Mouse (Mus musculus): ENCODE results near the gene Rpl22.

Gene Rpl22

DNA sequence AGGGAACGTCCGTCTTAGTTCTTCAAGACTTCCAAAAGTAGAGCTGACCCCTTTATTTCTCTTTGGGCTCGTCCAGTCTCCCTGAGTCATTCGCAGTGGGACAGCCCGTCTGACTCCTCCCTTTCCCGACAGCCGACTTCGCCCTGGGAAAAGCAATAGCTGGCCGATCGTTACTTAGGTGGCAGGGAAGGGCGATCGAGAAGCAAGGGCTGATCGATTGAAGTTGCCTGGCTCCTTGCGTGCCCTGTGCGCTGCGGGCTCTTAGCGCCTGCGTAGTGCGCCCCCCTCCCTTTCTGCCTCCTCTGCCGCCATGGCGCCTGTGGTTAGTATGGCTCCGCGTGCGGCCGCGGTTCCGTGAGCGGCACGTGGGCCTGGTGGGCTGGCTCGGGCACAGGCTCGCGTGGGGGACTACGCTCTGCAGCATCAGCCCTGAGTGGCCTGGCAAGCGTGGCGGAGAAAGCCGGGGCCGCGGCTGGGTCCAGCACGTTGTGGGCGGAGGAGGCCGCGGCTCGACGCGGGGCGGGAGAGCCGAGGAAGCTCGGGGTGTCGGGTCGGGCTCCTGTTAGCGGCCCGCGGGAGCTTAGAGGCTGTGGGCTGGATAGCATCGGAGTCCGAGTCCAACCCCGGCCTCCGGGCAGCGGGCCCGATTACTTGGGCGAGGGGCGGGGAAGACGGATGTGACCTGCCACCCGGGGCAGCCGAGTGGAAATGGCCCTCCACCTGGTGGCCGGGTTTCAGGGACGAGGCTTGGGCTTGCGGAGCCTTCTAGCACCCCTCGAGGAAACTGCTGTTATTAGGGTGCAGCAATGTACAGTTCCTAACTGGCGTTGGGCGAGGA lies at the start of gene Rpl22:
Gene Rpl22, plus strand, starts transcription at position 169 of the 838 bp plus-strand sequence.
- DNase-seq, result peak; percentile 91

DNA sequence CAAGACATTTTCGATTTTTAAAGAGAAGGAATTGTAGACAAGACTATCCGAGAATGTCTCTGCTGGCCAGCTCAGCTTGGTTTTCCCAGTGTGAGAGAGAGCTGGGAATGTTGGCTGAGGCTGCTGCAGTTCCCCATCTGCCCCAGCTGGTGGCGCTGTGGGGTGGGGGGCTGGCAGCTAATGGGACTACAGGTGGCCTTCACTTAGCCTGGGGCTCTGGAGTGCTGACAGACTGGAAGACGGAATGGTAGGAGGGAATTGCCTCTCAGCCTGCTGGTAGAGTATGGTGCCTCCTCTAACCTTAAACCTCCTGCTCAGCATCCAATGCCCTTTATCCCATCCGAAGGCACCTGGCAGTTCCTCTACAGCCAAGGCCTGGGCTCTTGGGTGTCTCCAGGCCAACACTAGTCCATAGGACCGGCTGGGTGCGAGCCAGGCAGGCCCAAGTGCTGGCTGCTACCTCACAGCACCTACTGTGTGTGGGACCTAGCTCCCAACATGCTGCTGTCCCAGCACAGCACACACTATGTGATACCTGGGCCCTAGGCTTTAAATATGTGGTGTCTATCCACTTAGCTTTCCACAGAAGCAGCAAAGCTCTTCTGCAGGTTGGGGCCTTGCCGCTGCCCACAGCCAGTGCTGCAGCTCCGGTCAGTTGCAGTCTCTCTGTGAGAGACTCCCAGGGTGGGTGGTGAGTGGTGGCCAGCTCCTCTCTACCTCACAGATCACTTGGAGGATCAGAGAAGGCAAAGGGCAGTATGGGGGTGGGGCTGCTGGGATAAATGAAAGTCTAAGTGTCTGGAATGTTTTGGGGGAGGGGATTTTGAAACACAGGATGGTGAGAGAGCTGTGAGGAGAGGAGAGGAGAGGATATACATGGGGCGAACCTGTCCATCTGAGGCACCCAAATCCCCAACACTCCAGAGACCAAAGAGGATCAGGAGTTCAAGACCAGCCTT lies 48.9 kb upstream of the Rpl22 start:
- no peak for DNase-seq

- no peak for DNase-seq
Observed at GRCm38 (mm10) chr4:152277916-152278315, 47.6 kb upstream of the Rpl22 start.

GRCm38 (mm10) chr4:152278986-152279385 lies 46.6 kb upstream of the Rpl22 start:
- DNase-seq, result no peak

- no peak for DNase-seq
Observed at GRCm38 (mm10) chr4:152281601-152282000, 43.9 kb upstream of the Rpl22 start.

DNA sequence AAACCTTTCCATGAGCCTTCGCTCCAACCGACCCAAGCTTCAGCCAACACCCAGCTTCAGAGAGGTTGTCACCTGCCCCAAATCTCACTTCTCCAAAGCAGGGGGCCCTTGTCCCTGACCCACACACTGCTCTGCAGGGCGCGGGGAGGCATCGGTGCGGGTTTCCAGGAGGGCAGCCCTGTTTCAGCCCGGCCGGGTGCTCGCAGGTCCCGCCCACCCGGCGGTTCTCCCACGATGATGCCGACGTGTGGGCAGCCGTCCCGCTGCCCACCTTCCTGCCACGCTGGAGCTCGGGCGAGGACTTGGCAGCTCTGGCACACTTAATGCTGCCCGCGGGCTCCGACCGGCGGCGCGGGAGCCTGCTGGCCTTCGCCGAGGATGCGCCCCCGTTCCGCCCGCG lies 42.8 kb upstream of the Rpl22 start:
- no peak for DNase-seq

GRCm38 (mm10) chr4:152283186-152283950 lies 42.2 kb upstream of the Rpl22 start:
- DNase-seq, result peak; percentile 89

DNA sequence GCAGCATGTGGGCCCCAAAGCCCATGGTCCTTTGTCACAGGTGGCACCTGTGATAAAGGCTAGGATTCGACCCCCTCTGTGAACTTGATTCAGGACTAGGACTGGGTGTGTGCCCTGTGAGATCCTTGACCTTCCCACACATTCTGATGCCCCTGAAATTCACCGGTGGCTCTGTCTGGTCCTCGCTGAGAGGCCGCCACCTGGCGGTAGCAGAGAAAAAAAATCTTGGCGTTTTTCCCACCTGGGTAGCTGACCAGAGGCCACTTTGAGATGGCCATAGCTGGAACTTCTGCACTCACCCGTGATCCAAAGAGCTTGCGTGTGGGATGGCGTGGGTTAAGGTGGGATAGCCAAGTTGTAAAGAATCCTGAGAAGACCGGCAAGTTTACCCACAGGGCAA lies 40.0 kb upstream of the Rpl22 start:
- DNase-seq, result peak; percentile 64

- DNase-seq, result no peak
Observed at GRCm38 (mm10) chr4:152286183-152286582, 39.4 kb upstream of the Rpl22 start.

DNA sequence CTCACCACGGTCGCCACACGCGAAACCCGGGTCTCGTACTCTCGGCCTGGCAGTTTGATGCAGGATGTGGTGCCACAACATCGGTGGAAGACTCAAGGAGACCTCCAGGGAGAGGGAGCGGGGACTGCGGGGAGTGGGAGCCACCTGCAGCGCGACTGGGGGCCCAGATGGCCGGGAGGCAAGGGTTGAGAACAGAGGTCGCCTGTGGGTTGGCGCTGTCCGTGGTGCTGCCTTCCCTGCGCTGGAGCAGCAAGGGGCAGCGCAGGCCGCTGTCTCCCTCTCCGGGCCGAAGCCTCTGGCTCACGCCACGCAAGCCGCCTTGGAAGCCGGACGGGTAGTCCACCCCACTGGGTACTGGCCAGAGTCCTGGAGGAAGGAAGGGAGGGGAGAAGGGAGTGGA lies 38.7 kb upstream of the Rpl22 start:
- DNase-seq, result peak; percentile 79

DNA sequence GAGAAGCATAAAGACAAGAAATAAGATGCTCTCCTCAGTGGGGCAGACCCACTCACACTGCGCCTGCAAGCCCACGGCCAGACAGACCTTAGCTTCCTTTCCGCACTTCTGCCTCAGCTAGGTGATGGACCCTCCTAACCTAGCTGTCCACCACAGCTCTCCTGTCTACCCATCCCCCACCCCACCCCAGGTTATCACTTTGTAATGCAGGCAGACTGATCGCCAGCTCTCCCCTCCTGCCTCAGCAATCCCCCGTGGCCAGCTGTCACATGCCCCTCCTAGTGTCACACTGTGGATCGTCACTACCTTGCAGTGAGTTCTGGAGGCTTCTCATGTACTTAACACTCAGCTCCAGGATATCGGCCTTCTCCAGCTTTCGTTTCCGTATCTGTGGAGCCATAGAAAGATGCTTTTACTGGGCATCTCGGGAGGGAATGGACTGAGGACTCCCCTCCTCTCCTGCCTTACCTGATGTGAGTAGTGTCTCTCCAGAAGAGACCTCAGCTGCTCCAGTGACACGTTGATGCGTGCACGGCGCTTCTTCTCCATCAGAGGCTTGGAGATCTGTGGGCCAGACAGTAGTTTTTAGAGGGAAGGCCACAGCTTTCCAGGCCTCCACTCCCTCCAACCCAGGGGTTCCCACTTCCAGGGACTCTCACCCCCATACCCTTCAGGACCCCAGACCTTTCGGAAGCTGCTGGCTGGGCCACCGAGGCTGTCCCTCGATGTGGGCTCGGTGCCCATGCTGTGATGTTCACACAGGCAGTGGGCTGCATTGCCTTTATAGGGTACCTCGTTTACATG lies 38.0 kb upstream of the Rpl22 start:
- no peak for DNase-seq

GRCm38 (mm10) chr4:152288398-152288945 lies 37.1 kb upstream of the Rpl22 start:
- no peak for DNase-seq

GRCm38 (mm10) chr4:152290385-152290784 lies 35.2 kb upstream of the Rpl22 start:
- DNase-seq, result no peak

GRCm38 (mm10) chr4:152290991-152291390 lies 34.6 kb upstream of the Rpl22 start:
- no peak for DNase-seq

- no peak for DNase-seq
Observed at GRCm38 (mm10) chr4:152291562-152291961, 34.0 kb upstream of the Rpl22 start, which contains the start of gene Hes3. Gene Hes3 (minus strand): TSS chr4:152291662.

- no peak for DNase-seq
Observed at GRCm38 (mm10) chr4:152292102-152292765, 33.3 kb upstream of the Rpl22 start.

DNA sequence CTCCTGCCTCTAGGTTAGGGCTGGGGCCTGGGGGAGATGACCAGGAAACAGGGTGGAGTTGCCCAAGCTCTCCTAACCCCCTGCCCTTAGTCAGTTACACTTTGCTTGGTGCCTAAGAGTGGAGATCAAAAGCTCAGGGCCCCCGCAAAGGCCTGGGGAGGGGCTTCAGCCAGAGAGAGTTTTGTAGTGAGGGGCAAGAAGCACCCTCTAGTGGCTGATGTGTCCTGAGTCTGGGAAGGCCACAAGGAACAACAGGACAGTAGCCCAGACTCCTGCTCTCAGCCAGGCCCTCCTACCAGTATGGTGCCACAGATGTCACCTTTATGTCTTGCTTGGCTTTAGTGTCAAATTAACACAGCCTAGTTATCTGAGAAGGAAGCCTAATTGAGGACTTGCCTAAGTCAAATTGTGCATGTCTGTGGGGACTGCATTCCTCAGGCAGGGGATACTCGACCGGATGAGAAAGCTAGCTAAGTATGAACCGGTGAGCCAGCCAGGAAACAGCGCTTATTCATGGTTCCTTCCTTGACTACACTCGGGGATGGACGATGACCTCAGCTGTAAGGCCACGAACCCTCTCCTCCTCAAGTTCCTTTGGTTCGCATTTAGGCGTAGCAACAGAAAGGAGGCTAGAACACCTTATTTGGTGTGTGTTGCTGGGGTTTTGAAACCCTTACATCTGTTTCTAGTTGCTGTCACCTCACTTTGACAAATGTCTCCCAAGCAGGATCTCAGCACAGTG lies 31.2 kb upstream of the Rpl22 start:
- no peak for DNase-seq

DNA sequence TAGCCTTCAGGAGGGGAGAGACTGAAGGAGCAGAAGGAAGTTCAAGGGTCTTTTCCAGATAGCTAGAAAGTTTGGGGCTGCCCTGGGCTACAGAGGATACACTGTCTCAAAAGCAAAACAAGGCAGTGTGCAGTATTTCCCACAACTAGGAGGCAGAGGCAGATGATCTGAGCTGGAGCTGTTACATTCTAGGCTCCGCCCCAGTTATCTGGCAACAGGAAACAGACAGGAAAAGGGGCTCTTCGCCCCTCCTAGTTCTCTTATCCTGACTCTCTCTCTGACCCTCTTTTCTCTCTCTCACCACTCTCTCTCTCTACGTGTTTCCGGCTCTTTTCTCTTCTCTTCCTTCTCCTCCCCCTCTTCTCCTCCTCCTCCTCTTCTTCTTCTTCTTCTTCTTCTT lies 29.6 kb upstream of the Rpl22 start:
- no peak for DNase-seq

DNA sequence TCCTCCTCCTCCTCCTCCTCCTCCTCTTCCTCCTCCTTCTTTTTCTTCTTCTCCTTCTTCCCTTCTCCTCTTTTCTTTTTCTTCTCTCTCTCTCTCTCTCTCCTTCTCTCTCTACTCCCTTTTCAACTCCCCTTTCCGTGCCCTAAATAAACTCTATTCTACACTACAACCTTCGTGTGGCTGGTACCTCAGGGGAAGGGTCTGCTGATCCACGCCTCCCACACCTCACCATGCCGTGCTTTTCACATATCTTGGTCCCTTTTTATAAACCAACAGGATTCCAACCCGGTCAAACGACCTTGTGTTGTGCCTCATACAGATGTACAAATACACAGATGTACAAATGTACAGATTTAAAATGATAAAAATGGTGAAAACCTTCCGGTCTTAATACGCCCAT lies 29.2 kb upstream of the Rpl22 start:
- DNase-seq, result no peak

All from lung, postnatal 14 days (tissue).